Mouse (Mus musculus) natural killer cell, adult 2 months (primary cell): ENCODE measurements around the gene Lztfl1.

Experiments
- DNase-seq, 2 experiments: peaks; one replicate each; pipeline ENCODE4 v3.0.0; 2022; ENCODE audit warnings: low spot score in 2 of 2

The Lztfl1 gene

DNA sequence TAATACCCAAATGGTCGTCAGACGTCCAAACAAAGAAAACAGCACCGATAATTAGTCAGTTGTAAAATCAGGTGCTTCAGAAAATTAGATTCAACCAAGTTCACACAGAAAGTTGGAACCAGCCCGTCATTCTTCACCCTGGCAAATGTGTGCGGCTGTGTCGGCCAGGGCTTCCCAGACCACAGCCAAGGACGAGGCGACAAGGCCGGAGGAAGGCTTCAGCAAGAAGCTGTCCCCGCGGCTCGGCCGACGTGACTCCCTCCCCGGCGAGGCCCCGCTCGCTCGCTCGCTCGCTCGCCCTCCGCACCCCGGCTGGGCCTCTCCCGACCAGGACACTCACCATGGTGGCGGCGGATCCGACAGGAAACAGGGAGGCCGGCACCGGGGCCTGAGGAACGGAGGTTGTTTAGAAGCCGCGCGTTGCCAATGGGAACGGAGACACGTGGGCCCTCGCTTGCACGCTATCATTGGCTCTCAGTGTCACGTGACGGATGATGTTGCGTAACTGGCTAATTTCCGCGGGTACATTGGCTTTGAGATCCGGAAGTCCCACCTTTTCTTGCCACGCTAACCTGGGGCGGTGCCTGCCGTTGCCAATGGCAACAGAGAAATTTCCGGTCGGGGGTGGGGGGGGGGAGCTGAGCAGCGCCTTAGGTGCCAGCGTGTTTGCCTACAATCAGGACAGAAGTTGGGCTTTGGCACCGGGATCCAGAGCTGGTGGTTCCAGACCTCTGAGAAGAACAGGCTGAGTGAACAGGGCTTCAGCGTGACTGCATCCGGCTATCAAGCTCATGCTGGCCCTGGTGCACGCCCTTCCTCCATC, at the start of gene Lztfl1:
Gene Lztfl1 (minus strand): TSS at position 512 of the 823 bp plus-strand sequence.
- DNase-seq, result peak; percentile 90 to 95

DNA sequence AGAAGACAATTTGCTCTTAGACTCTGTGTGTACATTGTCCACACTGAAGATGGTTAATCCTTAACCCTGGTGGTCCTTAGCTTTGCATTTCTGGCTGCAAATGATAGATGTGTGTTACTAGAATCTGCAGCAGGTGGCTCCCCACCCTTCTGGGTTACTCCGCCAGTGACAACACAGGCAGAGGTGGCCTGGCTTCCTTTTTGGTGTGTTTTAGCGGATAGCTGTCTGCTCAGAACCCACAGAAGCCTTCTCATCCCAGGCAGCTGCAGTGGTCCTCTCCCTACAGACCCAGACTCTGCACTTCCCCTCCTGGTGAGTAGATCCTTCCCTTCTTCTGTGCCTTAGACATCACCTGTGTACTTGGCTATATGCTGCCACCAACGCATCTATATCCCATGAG, 49.5 kb upstream of the Lztfl1 start:
- DNase-seq, result no peak

DNA sequence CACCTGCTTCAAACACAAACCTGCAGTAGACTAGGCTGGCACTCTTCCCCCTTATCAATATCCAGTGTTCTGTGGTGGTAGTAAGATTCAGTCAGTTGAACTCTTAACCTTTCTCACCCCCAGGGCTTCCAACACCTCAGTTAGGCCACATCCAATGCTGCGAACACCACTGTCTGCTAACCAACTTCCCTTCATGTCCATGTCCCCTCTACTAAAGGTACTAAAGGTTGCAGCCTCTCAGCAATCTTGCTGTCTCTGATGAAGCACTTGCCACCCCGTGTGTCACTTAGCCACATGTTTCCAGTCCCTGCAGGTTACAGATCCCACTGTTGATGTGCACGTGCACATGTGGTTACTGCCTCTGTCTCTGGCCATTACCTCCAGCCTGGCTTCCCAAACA, 46.3 kb upstream of the Lztfl1 start:
- peak in 1 of 2 experiments; percentile 21 for DNase-seq

DNA sequence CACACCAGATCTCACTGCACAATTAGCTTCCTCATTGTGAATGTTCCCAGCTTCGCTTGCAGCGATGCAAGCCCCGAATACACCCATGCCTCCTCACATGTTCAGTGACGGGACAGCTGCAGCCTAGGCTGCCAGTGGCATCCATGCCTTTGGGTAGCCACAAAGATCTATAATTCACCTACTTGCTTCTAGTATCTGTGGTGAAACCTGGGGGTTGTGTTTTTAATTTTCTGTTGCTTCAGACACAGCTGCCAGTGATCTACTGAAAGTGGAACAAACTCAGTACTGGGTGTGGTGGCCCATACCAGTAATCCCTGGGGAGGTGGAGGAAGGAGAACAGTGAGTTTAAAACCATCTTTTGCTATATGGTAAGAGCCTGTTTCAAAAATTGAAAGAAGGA, 45.4 kb upstream of the Lztfl1 start:
- peak in 1 of 2 experiments; percentile 66 for DNase-seq

DNA sequence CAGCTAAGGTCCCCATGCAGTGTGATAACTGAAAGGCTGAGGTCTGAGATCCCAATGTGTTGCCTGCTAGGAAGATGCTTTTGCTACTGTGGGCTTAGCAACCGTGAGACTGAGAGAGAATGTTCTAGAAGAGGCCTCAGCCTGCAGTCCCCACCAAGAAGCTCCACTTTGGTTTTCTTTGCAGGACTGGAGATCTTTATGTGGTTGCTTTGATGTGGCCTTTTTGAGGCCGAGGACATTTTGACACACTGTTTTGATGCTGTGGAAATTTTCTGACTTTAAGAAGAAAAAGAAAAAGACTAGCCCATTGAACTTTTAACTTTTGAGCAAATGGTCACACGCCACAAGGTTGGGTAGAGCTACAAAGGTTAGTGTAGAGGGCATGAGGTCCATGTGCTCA, 43.3 kb upstream of the Lztfl1 start:
- peak in 1 of 2 experiments; percentile 66 for DNase-seq

- DNase-seq, result no peak
Measured at GRCm38 (mm10) chr9:123758645-123759044, 41.1 kb upstream of the Lztfl1 start.

GRCm38 (mm10) chr9:123758156-123758555, 40.7 kb upstream of the Lztfl1 start:
- no peak for DNase-seq

GRCm38 (mm10) chr9:123757326-123757725, 39.8 kb upstream of the Lztfl1 start:
- DNase-seq, result no peak

- DNase-seq, result no peak
Measured at GRCm38 (mm10) chr9:123756752-123757151, 39.3 kb upstream of the Lztfl1 start.

GRCm38 (mm10) chr9:123754333-123754732, 36.8 kb upstream of the Lztfl1 start:
- DNase-seq, result peak; percentile 84 to 94

- peak in 1 of 2 experiments; percentile 47 for DNase-seq
Measured at GRCm38 (mm10) chr9:123749687-123750086, 32.2 kb upstream of the Lztfl1 start.

DNA sequence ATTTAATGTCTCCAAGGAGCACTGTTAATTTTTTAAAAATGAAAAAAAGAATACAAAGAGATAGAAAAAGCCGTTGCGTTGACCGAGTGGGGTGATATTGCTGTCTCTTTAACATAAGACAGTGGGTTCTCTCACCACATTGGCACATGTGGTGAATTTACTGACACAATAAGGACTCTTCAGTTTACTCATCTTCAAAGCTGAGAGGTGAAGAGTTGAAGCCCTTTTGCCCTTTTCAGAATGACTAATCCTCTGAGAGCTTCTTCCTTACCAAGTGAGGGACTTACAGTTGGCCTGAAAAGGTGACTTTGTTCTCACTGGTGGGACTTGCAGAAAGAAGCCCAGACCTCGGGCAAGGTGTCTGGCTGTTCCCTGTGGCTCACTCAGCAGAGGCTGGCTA, 23.3 kb upstream of the Lztfl1 start:
- no peak for DNase-seq

- DNase-seq, result no peak
Measured at GRCm38 (mm10) chr9:123734133-123734532, 16.6 kb upstream of the Lztfl1 start.

- no peak for DNase-seq
Measured at GRCm38 (mm10) chr9:123731271-123731670, 13.8 kb upstream of the Lztfl1 start.

DNA sequence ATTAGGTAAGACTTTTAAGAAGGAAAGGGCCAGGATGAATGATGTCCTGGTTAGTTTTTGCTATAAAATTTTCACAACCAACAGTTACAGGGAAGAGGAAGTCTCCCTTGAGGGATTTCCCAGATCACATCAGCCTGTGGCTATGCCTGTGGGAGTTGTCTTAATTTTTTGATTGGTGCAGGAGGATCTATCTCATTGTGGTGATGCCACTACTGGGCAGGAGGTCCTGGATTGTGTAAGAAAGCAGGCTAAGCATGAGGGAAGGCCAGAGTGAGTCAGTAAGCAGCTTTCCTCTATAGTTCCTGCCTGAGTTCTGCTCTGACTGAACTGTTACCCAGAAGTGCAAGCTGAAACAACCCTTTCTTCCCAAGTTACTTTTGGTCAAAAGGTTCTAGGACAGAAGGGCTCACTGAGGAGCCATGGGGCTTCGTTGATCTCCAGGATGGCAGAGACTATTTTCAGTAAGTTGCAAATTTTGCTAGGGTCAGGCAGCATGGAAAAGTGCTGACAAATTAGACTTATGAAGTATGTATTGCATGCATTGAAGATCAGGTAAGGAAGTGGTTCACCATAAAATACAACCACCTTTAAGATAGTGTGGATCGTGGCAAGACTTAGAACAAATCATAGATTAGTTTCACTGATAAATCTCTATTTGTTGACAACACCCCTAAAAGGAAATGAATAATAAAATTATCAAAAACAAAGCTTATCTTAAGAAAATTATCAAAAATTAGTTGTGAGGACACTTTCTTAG, 5.4 kb upstream of the Lztfl1 start:
- no peak for DNase-seq

- DNase-seq, result no peak
Measured at GRCm38 (mm10) chr9:123716301-123716700, 1.2 kb downstream of the Lztfl1 start.

DNA sequence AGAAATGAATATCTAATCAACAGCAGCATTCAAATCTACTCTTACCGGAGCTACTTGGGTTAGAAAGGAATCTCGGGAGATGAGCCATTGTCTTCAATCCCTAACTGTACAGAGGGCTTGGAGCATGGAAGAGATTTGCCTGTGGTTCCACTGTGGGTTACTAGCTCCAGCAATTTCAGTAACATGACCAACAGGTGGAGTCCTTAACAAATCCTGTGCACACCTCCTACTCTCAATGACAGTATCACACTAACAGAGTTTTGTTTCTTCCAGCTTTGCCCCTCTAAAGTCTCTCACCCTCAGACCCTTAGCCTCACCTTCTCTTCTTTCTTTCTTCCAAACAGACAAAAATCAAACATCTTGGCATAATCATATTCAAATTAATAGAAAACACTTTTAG, 4.4 kb downstream of the Lztfl1 start:
- DNase-seq, result no peak

DNA sequence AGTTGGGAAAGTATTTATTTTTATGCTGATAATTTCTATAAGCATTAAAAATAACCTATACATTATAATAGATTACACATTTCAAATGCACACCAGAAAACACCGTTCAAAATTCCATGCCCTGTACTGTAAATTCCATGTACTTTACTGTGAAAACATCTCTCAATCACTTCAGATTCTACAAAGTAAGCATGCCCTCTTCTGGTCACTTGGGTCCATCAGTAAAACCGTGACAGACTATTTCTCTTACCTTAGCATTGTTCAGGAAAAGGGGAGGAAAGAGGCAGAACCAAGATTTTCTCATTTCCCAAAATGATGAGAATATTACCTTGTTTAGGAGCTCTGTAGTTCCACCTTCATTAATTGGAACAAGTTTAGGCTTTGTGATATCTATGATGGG, 8.3 kb downstream of the Lztfl1 start:
- no peak for DNase-seq

GRCm38 (mm10) chr9:123701822-123702221, 15.7 kb downstream of the Lztfl1 start:
- DNase-seq, result no peak

- DNase-seq, result no peak
Measured at GRCm38 (mm10) chr9:123695634-123696302, 21.7 kb downstream of the Lztfl1 start.

DNA sequence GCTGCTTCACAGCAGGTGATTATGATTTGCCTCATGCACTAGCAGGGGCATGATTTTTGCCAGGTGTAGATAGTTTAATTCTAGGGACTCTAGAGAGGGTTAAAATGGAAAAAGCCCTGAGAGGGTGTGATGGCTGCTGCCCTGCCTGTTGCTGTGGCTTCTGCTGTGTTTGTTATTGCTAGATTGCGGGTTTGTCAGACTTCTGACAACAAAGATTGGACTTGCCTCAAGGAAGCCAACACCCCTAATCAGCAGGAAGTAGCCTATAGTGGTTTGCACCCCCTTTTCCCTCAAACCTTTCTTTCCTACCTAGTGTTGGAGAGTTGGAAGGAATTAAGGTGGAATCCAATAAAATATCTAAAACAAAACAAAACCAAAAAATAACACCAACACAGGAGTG, 29.3 kb downstream of the Lztfl1 start:
- no peak for DNase-seq

- DNase-seq, result no peak
Measured at GRCm38 (mm10) chr9:123686206-123686605, 31.3 kb downstream of the Lztfl1 start.
